Mouse (Mus musculus) kidney, adult 2 months (tissue): Measurements from ENCODE around the gene Gm4791.

Experiments used
- CTCF ChIP-seq: fragments of 200-500 bp; conservative IDR thresholded peaks from 2 replicates; pipeline ENCODE4 v1.5.1; 2011; ENCODE audit warnings: low read depth, mild to moderate bottlenecking, control low read depth, low read length, moderate library complexity, mixed read lengths; ENCODE audit not compliant: insufficient read depth, insufficient read length
- POLR2A ChIP-seq: fragments of 200-500 bp; IDR thresholded peaks from one replicate; pipeline ENCODE4 v1.6.1; 2011; ENCODE audit warnings: low read depth, low read length, control low read depth

DNA sequence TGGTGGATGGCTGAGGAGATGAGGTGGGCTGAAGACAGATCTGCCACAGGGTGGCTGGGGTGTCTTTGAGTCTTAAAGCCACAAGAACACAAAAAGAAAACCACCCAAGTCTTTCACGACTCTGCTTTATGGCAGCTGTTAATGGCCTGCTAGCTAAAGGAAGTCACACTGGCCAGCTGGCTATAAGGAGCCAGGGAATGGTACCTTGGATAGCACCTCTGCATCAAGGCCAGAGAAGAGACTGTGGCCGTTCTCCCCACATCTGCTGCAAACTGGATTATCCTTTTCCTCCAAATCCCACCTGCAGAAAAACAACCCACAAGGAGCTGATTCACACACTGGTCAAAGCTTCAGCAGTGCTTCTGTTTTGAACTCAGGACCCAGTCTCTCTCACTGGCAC, 18.4 kb upstream of the Gm4791 start:
- no peak for TF ChIP-seq CTCF
- no peak for TF ChIP-seq POLR2A
